Mouse (Mus musculus) retina, adult 2 months (tissue): ENCODE results near the gene Crxos.
"Not testable (repeated sequence)": the region's sequence is repeated elsewhere in the genome, so short reads cannot be mapped to it uniquely, and the experiment has no call there.

ENCODE experiments used
- DNase-seq: peaks from one replicate; pipeline ENCODE4 v3.0.0-alpha.2; 2012; ENCODE audit warnings: low read depth, low spot score

The Crxos gene

DNA sequence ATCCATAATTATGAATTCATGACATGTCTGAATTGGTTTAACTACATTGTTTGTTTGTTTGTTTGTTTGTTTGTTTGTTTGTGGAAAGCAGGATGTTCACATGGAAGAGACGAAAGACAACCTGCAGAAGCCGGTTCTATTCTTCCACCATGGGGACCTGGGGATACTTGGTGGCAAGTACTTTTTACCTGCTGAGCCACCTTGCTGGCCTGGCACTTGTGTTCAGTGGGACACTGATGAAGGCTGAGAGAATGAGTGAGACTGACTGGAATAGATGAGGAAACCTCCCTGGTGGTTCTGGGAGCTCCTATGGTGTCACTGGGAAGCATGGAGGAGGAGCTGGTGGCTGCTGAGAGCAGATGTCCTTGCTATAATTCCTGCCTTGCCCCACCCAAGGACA is at the start of gene Crxos:
Gene Crxos (plus strand): TSS at position 301 of the 400 bp plus-strand sequence.
- no peak for DNase-seq

DNA sequence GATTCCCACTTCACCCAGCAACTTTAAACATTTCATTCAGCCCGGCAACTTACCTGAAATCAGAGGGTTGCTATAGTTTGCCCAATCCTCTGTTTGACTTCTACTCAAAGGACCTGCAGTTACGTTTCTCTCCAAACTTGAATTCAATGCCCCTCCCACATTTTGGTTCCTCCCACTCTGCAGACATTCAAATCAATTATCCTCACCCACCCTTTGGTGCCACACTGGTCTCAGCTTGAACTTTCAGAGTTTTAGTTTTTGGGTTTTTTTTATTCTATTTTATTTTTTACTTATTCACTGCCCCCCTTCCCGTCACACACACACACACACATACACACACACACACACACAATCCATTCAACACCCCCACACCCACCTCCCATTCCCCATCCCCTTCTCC is 42.8 kb upstream of the Crxos start, which contains the start of gene Obox6:
Gene Obox6 (minus strand): TSS at position 101 of the 400 bp plus-strand sequence.
- no peak for DNase-seq

DNA sequence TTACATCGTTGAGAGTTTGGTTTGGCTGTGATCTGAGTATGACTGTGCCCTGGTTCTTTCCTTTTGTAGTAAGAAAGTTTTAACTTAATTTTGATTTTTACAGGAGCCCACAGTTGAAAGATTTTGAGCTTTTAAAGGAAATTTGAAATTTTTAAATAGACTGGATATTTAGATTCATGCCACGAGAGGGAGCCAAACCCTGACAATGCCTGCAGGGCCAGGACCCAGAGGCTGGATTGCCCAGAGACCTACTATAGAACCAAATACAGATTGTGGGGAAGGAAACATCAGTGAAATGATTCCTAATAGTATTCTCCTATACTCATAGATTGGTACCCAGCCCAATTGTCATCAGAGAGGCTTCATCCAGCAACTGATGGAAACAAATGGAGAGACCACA is 22.8 kb upstream of the Crxos start:
- DNase-seq, result no peak

DNA sequence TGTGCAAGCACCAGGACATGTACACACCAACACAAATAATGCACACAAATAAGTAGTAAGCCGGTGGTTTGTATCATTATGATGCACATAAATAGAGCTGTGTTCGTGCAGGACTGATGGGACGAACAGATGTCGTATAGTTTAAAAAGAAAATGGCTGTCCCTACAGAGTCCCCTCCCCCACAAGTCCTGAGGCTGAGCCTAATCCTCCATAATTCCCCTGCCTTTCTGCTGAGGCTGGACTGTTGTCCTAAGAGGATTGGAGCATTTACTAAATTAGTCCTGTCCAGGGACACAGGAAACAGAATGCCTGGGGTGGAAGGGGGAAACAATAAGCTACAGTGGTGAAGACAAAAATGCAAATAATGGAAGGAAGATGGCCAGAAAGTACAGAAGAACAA is 18.3 kb upstream of the Crxos start:
- DNase-seq, result peak; percentile 93

DNA sequence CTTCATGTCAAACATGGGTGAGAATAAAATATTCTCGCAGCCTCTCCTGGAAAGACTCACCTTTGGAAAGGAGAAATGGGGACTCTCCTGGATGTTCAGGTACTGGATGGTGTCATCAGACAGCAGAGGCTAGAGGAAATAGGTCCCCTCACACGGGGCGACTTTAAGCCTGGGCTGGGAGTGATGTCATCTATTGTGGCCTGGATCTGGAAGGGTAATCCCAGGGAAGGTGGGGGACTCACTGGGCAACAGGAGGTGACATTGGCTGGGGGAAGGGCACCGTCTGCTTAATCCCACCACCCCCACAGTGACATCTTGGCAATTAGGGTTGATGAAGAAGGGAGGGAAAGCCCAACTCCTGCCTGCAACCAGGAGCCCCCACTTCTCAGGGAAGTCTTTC is 2.7 kb upstream of the Crxos start, which contains the start of gene Crx:
Gene Crx (minus strand): TSS at position 213 of the 400 bp plus-strand sequence.
- peak; percentile 96 for DNase-seq

DNA sequence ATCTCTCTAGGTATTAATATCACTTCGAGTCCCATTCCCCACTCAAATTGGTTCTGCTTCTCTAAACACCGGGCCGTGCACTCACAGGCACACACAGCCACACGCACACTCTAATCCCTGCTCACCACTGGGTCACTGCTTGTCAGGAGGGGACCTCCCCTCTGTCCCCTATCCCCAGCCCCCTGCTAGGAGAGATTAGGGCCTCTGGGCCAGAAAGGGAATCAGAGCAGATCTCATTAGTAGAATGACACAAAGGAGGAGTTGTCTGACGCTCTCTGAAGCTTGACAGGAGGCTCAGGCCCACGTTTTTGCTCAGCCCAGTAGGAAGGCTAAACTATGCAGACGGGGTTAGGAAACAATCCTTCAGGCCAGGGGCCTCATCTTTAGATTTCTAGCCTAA is 1.0 kb upstream of the Crxos start:
- DNase-seq, result peak; percentile 89

DNA sequence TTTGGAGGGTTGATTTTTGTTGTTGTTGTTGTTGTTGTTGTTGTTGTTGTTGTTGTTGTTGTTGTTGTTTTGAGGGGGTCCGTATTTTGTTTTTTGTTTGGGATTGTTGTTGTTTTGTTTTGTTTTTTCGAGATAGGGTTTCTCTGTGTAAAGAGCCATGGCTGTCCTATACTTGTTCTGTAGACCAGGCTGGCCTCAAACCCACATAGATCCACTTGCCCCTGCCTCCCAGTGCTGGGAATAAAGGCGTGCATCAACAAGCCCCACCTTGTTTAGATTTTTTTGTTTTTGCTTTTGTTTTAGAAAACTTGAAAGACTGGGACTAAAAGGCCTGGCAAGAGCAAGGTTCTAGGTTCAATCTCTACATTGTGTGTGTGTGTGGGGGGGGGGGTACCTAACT is 586 bp upstream of the Crxos start:
- no peak for DNase-seq

DNA sequence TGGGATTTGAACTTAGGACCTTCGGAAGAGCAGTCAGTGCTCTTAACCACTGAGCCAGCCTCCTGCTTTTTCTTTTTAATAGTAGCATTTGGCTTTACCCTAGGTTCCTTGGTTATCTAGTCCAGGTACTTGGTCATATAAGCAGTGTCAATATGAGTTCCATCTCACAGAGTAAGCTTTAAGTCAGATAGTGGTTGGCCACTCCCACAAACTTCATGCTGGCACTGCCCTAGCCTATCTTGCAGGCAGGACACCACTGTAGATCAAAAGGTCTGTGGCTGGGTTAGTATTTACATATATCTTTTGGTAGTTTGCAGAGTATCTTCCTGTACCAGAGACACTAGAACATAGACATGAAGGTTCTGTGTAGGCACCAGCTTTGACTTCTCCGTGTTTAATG is 1.7 kb downstream of the Crxos start:
- no peak for DNase-seq

DNA sequence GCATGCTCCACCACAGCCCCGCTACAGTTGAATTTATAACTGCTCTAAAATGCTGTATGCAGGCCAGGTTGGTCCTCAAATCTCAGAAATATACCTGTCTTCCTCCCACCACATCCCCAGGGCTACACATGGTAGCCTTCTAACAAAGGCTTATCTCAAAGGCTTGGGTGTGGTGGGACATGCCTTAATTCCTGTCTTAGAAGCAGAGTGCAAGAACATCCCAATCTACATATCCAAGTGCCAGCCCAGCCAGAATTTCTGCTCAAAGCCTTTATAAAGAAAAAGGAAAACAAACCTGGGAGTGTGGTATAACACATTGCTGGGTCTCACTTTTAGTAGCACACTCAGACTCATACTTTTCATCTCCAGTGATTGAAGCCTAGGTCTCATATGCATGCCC is 11.8 kb downstream of the Crxos start:
- no peak for DNase-seq

DNA sequence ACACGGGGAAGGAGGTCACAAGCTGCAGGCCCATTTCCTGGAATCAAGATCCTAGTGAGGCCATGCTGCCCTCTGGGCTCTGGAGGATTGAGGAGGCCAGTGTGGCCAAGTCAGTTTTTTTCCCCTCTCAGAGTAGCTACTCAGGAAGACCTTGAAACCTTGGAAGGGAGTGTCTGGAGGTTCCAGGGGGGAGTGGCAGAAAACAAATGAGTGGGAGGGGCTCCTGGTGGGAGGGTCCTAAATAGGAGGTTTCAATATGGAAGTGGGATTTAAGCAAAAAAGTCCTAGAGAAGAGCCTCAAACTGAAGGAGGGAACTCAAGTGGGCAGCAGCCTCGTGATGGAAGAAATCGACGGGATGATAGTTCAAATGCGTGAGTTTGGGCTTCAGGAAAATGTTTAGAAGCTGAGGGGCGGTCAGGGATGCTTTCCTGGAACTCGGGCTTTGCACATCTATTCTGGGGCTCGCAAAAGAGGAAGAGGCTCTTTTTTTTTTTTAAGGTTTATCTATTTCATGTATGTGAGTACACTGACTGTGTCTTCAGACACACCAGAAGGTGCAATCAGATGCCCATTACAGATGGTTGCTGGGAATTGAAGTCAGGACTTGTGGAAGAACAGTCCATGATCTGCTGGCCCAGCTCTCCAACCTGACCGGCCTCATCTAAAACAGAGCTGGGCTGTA is 19.1 kb downstream of the Crxos start:
- DNase-seq, result no peak

DNA sequence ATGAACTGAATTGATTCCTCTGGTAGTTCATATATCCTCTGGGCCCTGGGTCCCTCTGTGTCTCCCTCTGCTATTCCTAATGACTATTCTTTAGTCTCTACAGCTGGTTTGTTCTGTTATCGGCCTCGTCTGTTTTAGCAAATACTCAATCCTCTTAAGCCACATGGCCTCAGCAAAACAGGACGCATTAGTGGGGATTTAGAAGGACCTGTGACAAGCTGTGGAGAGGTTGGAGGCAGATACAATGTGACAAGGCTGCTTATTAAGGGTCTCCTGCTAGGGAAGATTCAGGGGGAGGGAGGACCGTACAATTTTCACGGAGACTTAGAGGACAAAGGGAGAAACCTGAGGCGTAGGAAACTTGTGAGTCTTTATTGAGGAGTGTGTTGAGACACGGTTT is 23.4 kb downstream of the Crxos start:
- peak; percentile 89 for DNase-seq

DNA sequence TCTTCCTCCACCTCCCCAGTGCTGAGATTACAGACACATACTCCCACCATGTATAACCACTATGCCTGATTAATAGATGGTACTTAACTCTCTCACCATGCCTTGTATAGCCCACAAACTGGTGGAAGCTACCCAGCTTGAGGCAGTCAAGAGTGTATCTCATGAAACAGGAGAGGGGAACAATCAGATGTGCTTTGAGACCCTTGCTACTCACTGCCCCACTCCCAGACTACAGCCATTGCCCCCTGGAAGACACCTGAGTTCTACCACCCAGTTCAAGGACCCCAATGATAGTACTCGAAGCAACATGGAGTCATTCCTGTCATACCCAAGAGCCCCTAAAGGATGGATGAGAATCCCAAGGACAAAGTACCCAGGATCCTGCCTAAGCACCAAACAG is 24.2 kb downstream of the Crxos start:
- no peak for DNase-seq

DNA sequence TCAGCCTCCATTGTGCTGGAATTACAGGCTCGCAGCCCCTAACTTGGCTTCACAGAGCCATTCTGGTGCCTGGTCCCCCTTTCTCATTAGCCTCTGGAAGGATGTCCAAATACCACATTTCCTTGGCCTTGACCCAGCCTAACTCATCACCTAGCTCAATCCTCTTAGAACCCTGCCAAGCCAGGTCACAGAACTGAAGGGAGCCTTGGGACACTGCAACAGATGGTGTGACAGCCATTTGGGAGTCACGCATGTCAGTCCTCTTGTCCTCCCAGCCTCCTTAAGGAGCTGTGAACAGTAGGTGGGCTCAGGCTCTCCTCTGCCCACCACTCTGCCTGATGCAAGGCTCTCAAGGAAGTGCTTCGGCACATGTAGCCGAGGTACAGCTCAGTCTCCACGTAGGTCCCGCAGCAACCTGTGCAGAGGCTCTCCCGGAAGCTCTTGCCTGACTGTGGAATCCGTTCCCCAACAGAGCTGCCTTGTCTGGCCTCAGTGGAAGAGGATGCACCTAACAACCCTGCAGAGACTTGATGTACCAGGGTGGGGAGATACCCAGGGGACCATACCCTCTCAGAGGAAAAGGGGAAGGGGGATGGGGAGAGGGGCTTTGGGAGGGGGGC is 25.7 kb downstream of the Crxos start:
- DNase-seq, result peak; percentile 86

DNA sequence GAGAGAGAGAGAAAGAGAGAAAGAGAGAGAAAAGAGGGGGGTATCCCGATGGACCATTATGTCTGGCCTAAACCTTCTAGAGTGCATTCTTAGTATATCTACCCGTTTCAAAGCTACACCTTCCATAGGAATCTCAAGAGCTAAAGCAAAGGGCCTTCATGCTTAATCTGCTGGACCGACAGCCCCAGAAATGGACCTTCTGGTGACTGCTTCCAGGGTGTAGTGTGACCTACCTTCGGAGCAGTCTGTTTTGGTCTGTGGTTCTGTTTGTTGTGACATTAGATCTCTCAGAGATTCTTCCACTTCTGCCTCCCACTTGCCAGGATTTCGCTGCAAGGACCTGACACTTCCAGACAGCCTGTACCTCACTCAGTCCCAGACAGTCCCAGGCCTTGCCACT is 28.1 kb downstream of the Crxos start:
- DNase-seq, result no peak

DNA sequence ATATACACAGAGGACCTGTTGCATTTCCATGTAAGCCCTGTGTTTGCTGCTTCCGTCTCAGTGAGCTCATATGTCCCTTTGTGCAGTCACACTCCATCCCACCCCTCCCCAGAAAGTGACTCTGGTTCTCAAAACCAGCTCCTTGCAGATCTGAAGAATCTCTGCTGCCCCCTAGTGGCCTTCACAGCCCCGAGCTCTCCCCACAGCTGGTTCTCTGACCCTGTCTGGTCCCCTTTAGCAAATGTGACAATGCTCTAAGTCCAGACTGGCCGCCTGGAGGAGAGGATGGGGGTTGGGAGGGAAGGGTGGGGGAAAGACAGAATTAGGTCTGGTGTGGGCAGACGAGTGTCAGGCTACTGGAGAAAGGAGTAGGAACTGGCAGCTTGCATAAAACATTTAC is 29.8 kb downstream of the Crxos start:
- DNase-seq, result peak; percentile 85

DNA sequence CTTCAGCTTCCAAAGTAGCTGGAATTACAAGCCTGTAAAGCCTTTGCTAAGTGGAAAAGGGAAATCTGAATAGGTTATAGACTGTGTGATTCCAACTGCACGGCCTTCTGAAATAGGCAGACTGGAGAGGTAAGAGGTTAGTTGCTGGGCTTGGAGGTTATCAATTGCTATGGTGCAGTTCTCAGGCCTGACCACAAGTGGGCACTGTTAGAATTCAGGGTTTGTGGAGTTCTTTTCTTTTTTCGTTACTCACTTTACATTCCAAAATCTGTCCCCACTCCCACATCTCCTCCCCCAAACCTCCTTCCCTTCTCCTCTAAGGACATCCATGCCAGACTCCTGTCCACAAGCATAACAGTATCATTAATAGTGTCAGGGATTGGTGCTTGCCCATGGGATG is 31.8 kb downstream of the Crxos start:
- DNase-seq, result no peak

DNA sequence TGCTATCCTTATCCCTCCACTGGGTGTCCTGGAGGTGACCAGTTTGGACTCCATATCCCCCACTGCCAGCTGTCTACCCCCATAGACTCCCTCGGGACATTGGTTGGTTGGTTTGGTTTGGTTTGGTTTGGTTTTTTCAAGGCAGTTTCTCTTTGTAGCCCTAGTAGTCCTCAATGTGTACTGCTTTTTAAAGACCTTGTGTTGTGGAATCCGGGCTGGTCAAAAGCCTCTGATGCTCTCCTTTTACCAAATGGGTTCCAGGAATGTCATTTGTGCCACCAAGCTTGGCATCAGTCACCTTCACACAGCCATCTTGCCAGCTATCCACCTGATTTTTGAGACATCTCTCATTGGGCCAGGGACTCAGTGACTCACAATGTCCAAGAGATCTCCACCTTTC is 32.3 kb downstream of the Crxos start:
- no peak for DNase-seq

DNA sequence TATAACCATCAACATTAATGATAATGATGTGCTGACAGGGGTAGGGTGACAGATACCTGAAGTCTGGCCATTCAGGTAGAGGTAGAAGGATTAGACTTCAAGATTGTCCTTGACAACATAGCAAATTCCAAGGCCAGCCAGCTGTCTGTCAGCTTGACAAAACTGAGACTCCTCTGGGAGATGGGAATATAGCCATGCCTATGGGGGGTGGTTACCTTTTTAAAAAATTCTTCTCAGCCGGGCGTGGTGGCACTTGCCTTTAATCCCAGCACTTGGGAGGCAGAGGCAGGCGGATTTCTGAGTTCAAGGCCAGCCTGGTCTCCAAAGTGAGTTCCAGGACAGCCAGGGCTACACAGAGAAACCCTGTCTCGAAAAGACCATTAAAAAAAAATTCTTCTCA is 33.3 kb downstream of the Crxos start:
- DNase-seq, result not testable (repeated sequence)

DNA sequence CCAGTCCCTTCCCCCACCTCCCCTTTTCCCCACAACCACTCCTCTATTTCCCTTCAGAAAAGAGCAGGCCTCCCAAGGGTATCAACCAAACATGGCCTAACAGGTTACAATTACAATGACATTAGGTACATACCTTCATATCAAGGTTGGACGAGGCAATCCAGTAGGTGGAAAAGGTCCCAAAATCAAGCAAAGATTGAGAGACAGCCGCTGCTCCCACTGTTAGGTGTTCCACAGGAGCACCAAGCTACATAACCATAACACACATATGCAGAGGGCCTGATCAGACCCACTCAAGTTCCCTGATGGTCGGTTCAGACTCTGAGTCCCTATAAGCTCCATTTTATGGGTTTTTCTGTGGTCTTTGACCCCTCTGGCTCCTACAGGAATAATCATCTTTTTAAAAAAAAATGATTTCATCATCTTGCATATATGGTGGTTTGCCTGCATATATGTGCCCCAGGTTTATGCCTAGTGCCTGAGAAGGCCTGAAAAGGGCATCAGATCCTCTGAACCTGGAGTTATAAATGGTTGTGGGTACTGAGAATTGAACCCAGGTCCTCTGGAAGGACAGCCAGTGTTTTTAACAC is 33.8 kb downstream of the Crxos start:
- DNase-seq, result no peak

DNA sequence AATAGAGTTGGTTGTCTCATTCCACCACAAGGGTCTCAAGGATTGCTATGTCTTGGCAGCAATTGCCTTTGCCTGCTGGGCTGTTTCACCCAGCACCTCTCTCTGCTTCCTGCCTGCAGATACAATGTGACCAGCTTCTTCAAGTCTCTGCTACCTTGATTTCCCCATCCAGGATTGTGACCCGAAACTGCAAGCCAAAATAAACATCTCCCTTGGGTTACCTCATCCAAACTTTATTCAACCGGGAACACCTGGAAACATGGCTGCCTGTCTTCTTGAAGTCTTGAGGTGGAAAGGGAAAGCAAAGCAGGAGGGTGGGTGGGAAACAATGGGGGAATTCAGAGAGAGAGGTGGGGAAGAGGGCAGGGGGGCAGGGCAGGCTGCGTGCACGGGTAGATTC is 34.6 kb downstream of the Crxos start:
- no peak for DNase-seq

DNA sequence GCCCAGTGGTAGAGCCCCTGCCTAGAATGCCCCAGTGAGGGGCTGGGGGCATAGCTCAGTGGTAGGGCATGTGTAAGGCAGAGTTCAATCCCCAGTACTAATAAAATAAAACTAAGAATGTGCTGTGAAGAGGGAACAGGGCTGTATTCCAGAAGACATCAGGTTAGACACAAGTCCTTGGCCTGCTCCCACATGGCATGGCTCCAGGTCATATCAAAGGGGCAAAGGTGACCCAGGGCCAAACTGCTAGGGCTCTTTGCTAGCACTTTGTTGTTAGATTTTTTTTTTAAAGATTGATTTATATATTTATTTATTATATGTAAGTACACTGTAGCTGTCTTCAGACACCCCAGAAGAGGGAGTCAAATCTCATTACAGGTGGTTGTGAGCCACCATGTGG is 36.0 kb downstream of the Crxos start:
- no peak for DNase-seq

DNA sequence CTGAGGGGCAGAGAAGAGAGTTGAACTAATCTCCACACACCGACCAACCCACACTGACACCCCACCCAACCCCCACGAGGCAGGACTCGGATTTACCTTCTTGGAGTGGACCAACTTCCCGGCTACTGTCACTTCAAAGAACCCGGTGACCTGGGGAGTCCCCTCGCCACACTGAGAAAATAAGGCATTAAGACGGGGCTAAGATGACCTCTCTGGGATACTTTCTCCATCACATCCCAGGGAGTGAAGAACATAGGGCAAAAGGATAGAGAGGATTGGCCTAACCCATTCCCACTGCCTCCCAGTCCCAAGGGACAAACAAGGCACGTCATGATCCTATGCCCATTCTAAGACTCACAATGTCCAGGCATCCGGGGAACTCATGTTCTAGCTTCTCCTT is 37.5 kb downstream of the Crxos start:
- no peak for DNase-seq

DNA sequence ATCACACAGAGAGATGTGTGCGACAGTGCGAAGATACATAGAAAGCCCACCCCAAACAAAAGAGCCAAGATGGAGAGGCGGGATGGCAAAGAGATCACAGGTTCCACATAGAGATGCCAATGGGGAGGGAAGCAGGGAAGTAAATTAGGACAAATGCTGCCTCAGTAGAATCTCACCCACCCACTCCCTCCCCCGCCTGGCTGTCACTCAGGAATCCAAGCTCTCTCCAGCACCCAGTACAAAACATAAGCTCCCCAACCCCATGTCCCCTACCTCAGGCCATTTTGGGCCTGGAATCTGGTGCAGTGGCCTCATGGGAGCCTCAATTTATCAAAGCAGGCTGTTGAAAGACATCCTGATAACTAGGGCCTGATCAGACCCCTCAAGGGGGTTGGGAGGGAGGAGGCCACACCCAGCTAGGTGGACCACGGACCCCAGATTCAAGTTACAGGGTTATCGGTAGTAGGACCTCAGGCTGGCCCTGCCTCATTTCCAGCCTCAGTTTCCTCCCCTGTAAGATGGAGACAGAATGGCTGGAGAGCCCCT is 38.3 kb downstream of the Crxos start:
- no peak for DNase-seq
